In genomic region chr17:13744824-13745223, GRCm38 (mm10) we compare ENCODE assay signal across 9 mouse cellular contexts. TPM values are rescaled to one million over a fixed set of nuclear protein-coding genes. Genes with fewer than 3 reads are reported as not detected.
DNase-seq lines count a peak whose midpoint lies in the region; ATAC-seq and TF ChIP-seq lines count a peak whose summit lies in the region.
"Had no signal": no experiment of that assay in that cellular context is flagged by ENCODE, and none has a peak within 500 bp of the region (broad histone marks: within the 10 kb centered on the region; RNA-seq: fewer than 3 reads in every experiment).

No protein-coding gene starts in this region.

- H3K9me3 ChIP-seq in intestine, postnatal 0 days (ENCODE audit: control insufficient read depth), result no peaks in the 10 kb centered on the region
- H3K9me3 ChIP-seq: liver, embryonic 13.5 days had no signal

- 28% methylated on average over 4 of the region's 4 CpGs for WGBS in intestine, postnatal 0 days

- DNase-seq in adrenal gland, postnatal 10 days, result peak; percentile 74
- no peak for DNase-seq in adrenal gland, adult 18-20 months (ENCODE audit: low spot score in 2 of 2)
- DNase-seq in testis, postnatal 10 days (ENCODE audit: low spot score), result peak; percentile 67
- no peak for DNase-seq in testis, postnatal 14 days (ENCODE audit: low spot score)
- peak; percentile 35 for DNase-seq in ovary, postnatal 14 days (ENCODE audit: low spot score)
- DNase-seq in urinary bladder, adult 2 months (ENCODE audit: low spot score), result no peak
- DNase-seq: liver, embryonic 13.5 days had no signal

- no peak overlapping the region for H3K4me3 ChIP-seq in intestine, postnatal 0 days (ENCODE audit: low read depth, low read length)
- H3K4me3 ChIP-seq: liver, embryonic 13.5 days had no signal

- ATAC-seq in intestine, postnatal 0 days, result no peak
- no peak for ATAC-seq in granulocyte monocyte progenitor cell, adult 5-6 weeks (replicated peaks; ENCODE audit: poor library complexity, severe bottlenecking)

- no peaks in the 10 kb centered on the region for H3K36me3 ChIP-seq in intestine, postnatal 0 days (ENCODE audit: control insufficient read depth, insufficient read depth)
- H3K36me3 ChIP-seq: liver, embryonic 13.5 days had no signal

- no peak overlapping the region for H3K27ac ChIP-seq in intestine, postnatal 0 days (ENCODE audit: low read depth, low read length)
- H3K27ac ChIP-seq: liver, embryonic 13.5 days had no signal

- H3K4me2 ChIP-seq in intestine, postnatal 0 days (replicated peaks; ENCODE audit: low read depth), result 0 out of 2 replicates have a peak overlapping the region, but pooled peaks have one; percentile 9
- H3K4me2 ChIP-seq: liver, embryonic 13.5 days had no signal

- H3K4me1 ChIP-seq in intestine, postnatal 0 days (replicated peaks; ENCODE audit: control insufficient read depth, insufficient read depth, low read length), result no peaks in the 10 kb centered on the region

- H3K27me3 ChIP-seq in intestine, postnatal 0 days (replicated peaks; ENCODE audit: control insufficient read depth, insufficient read depth, low read length), result no peaks in the 10 kb centered on the region

- H3K9ac ChIP-seq in intestine, postnatal 0 days (ENCODE audit: low read depth, low read length), result no peak overlapping the region
- H3K9ac ChIP-seq: liver, embryonic 13.5 days had no signal

- no peak for TF ChIP-seq CTCF in intestine, postnatal 0 days (IDR thresholded peaks at IDR 0.05; ENCODE audit: low read depth)

RNA-seq across cellular contexts. Expression of gene Afdn, which starts 15.5 kb away (rescaled TPM):
- total RNA-seq in adrenal gland, postnatal 10 days (2021), result 100 to 1,000 TPM; 103 to 152 TPM
- 10 to 100 TPM; 62.4 to 68.4 TPM for total RNA-seq in adrenal gland, adult 18-20 months (2021)
- polyA plus RNA-seq in intestine, postnatal 0 days (2015; fragmentation: Nextera tagmentation; extraction: Ambion mirVana), result 67.1 and 80.7 TPM in 2 replicates
- 42.2 and 55.3 TPM in 2 replicates for polyA plus RNA-seq in urinary bladder, adult 2 months (2012; rRNA removed)
- total RNA-seq in granulocyte monocyte progenitor cell, adult 5-6 weeks (2014; fragmentation: Nextera tagmentation), result 2.4 and 3.9 TPM in 2 replicates
- total RNA-seq in granulocyte monocyte progenitor cell, adult 5-6 weeks (2017), result 3.4 and 3.8 TPM in 2 replicates

RNA-seq across cellular contexts. Expression of gene Tcte2, which starts 16.8 kb away (rescaled TPM):
- 1 to 10 TPM; 2.6 to 4.1 TPM for total RNA-seq in adrenal gland, postnatal 10 days (2021)
- total RNA-seq in adrenal gland, adult 18-20 months (2021), result 1 to 10 TPM; 4.5 to 6.0 TPM
- 1.1 and 1.4 TPM in 2 replicates for polyA plus RNA-seq in intestine, postnatal 0 days (2015; fragmentation: Nextera tagmentation; extraction: Ambion mirVana)
- 2.9 and 4.4 TPM in 2 replicates for polyA plus RNA-seq in urinary bladder, adult 2 months (2012; rRNA removed)
- not detected in 2 replicates for total RNA-seq in granulocyte monocyte progenitor cell, adult 5-6 weeks (2014; fragmentation: Nextera tagmentation)
- total RNA-seq in granulocyte monocyte progenitor cell, adult 5-6 weeks (2017), result not detected in 2 replicates

Comparison
In these comparisons a context has a peak if more than half of its experiments do, and no peak if none do; other contexts are left out.
1. DNase-seq: peak in adrenal gland, postnatal 10 days (single experiment), testis, postnatal 10 days (single experiment) and ovary, postnatal 14 days (single experiment); none in adrenal gland, adult 18-20 months (0 of 2), testis, postnatal 14 days (single experiment) and urinary bladder, adult 2 months (single experiment).
2. RNA of gene Afdn, which starts 15.5 kb away (total RNA-seq): 103 to 152 TPM in adrenal gland, postnatal 10 days and 62.4 to 68.4 TPM in adrenal gland, adult 18-20 months; 2.4 to 3.9 TPM in granulocyte monocyte progenitor cell, adult 5-6 weeks; every median in the first group is over 10 times any median in the second.